Mouse (Mus musculus): ENCODE measurements around the gene Mfap2.

Mfap2 gene

GRCm38 (mm10) chr4:141024052-141024451 is 13.8 kb downstream of the Mfap2 start:
- Histone ChIP-seq H3K36me3 (ENCODE audit: insufficient read depth, low read length) (peaks cover 58% of the 10 kb centered on the region), H3K9me3 (ENCODE audit: low read length) (no peaks in the 10 kb centered on the region), H3K4me1 (replicated peaks; ENCODE audit: low read depth, low read length) (peaks cover 41% of the 10 kb centered on the region), H3K4me3 (replicated peaks; ENCODE audit: low read length) (no peak overlapping the region), H3K27me3 (ENCODE audit: insufficient read depth, low read length) (no peaks in the 10 kb centered on the region)
- TF ChIP-seq POU5F1 (IDR thresholded peaks at IDR 0.05; ENCODE audit: borderline replicate concordance, low read length) (no peak), NANOG (IDR thresholded peaks at IDR 0.05; ENCODE audit: borderline replicate concordance, low read length) (no peak), CTCF (conservative IDR thresholded peaks at IDR 0.05; ENCODE audit: low read length) (no peak)

- Histone ChIP-seq H3K36me3 (ENCODE audit: insufficient read depth, low read length) (peaks cover 58% of the 10 kb centered on the region), H3K4me1 (replicated peaks; ENCODE audit: low read depth, low read length) (peaks cover 37% of the 10 kb centered on the region), H3K27me3 (ENCODE audit: insufficient read depth, low read length) (0 out of 2 replicates have a peak, but pooled peaks cover 2% of the 10 kb centered on the region), H3K9me3 (ENCODE audit: low read length) (no peaks in the 10 kb centered on the region), H3K4me3 (replicated peaks; ENCODE audit: low read length) (peak overlapping the region; percentile 73)
- TF ChIP-seq NANOG (IDR thresholded peaks at IDR 0.05; ENCODE audit: borderline replicate concordance, low read length): no peak
- TF ChIP-seq POU5F1 (IDR thresholded peaks at IDR 0.05; ENCODE audit: borderline replicate concordance, low read length): no peak
- TF ChIP-seq CTCF (conservative IDR thresholded peaks at IDR 0.05; ENCODE audit: low read length): no peak
Observed at GRCm38 (mm10) chr4:141024992-141025391, 14.8 kb downstream of the Mfap2 start.

GRCm38 (mm10) chr4:141030541-141031206 is 20.5 kb downstream of the Mfap2 start:
- Histone ChIP-seq H3K27me3 (ENCODE audit: insufficient read depth, low read length) (0 out of 2 replicates have a peak, but pooled peaks cover 2% of the 10 kb centered on the region), H3K4me1 (replicated peaks; ENCODE audit: low read depth, low read length) (peaks cover 31% of the 10 kb centered on the region), H3K4me3 (replicated peaks; ENCODE audit: low read length) (no peak overlapping the region), H3K9me3 (ENCODE audit: low read length) (no peaks in the 10 kb centered on the region), H3K36me3 (ENCODE audit: insufficient read depth, low read length) (peaks cover 85% of the 10 kb centered on the region)
- TF ChIP-seq CTCF (conservative IDR thresholded peaks at IDR 0.05; ENCODE audit: low read length) (no peak), POU5F1 (IDR thresholded peaks at IDR 0.05; ENCODE audit: borderline replicate concordance, low read length) (no peak), NANOG (IDR thresholded peaks at IDR 0.05; ENCODE audit: borderline replicate concordance, low read length) (no peak)

- Histone ChIP-seq H3K9me3 (ENCODE audit: low read length) (no peaks in the 10 kb centered on the region), H3K36me3 (ENCODE audit: insufficient read depth, low read length) (peaks cover 91% of the 10 kb centered on the region), H3K4me1 (replicated peaks; ENCODE audit: low read depth, low read length) (peaks cover 36% of the 10 kb centered on the region), H3K4me3 (replicated peaks; ENCODE audit: low read length) (no peak overlapping the region), H3K27me3 (ENCODE audit: insufficient read depth, low read length) (0 out of 2 replicates have a peak, but pooled peaks cover 2% of the 10 kb centered on the region)
- TF ChIP-seq CTCF (conservative IDR thresholded peaks at IDR 0.05; ENCODE audit: low read length): peak; percentile 90
- no peak for TF ChIP-seq NANOG (IDR thresholded peaks at IDR 0.05; ENCODE audit: borderline replicate concordance, low read length)
- TF ChIP-seq POU5F1 (IDR thresholded peaks at IDR 0.05; ENCODE audit: borderline replicate concordance, low read length): no peak
Observed at GRCm38 (mm10) chr4:141031733-141032132, 21.5 kb downstream of the Mfap2 start.

GRCm38 (mm10) chr4:141033606-141034549 is 23.7 kb downstream of the Mfap2 start:
- no peaks in the 10 kb centered on the region for H3K9me3 ChIP-seq (ENCODE audit: low read length)
- 0 out of 2 replicates have a peak, but pooled peaks cover 2% of the 10 kb centered on the region for H3K27me3 ChIP-seq (ENCODE audit: insufficient read depth, low read length)
- H3K4me1 ChIP-seq (replicated peaks; ENCODE audit: low read depth, low read length): peaks cover 33% of the 10 kb centered on the region
- TF ChIP-seq NANOG (IDR thresholded peaks at IDR 0.05; ENCODE audit: borderline replicate concordance, low read length) (no peak), CTCF (conservative IDR thresholded peaks at IDR 0.05; ENCODE audit: low read length) (no peak), POU5F1 (IDR thresholded peaks at IDR 0.05; ENCODE audit: borderline replicate concordance, low read length) (no peak)
- H3K36me3 ChIP-seq (ENCODE audit: insufficient read depth, low read length): peaks cover 87% of the 10 kb centered on the region
- H3K4me3 ChIP-seq (replicated peaks; ENCODE audit: low read length): peak overlapping the region; percentile 48

GRCm38 (mm10) chr4:141041117-141041516 is 30.9 kb downstream of the Mfap2 start:
- TF ChIP-seq NANOG (IDR thresholded peaks at IDR 0.05; ENCODE audit: borderline replicate concordance, low read length) (no peak), CTCF (conservative IDR thresholded peaks at IDR 0.05; ENCODE audit: low read length) (no peak), POU5F1 (IDR thresholded peaks at IDR 0.05; ENCODE audit: borderline replicate concordance, low read length) (no peak)
- H3K4me1 ChIP-seq (replicated peaks; ENCODE audit: low read depth, low read length): peaks cover 24% of the 10 kb centered on the region
- peak overlapping the region; percentile 66 for H3K4me3 ChIP-seq (replicated peaks; ENCODE audit: low read length)

GRCm38 (mm10) chr4:141044816-141045215 is 34.6 kb downstream of the Mfap2 start:
- Histone ChIP-seq H3K4me1 (replicated peaks; ENCODE audit: low read depth, low read length) (peaks cover 49% of the 10 kb centered on the region), H3K4me3 (replicated peaks; ENCODE audit: low read length) (no peak overlapping the region), H3K9me3 (ENCODE audit: low read length) (no peaks in the 10 kb centered on the region), H3K36me3 (ENCODE audit: insufficient read depth, low read length) (peaks cover 56% of the 10 kb centered on the region), H3K27me3 (ENCODE audit: insufficient read depth, low read length) (no peaks in the 10 kb centered on the region)
- TF ChIP-seq NANOG (IDR thresholded peaks at IDR 0.05; ENCODE audit: borderline replicate concordance, low read length): no peak
- peak; percentile 66 for TF ChIP-seq CTCF (conservative IDR thresholded peaks at IDR 0.05; ENCODE audit: low read length)

More at GRCm38 (mm10) chr4:141041117-141041516, 30.9 kb downstream of the Mfap2 start:
- Histone ChIP-seq H3K9me3 (ENCODE audit: low read length) (no peaks in the 10 kb centered on the region), H3K27me3 (ENCODE audit: insufficient read depth, low read length) (no peaks in the 10 kb centered on the region), H3K36me3 (ENCODE audit: insufficient read depth, low read length) (peaks cover 58% of the 10 kb centered on the region)

- Histone ChIP-seq H3K4me1 (replicated peaks; ENCODE audit: low read depth, low read length) (peaks cover 71% of the 10 kb centered on the region), H3K36me3 (ENCODE audit: insufficient read depth, low read length) (peaks cover 56% of the 10 kb centered on the region), H3K4me3 (replicated peaks; ENCODE audit: low read length) (no peak overlapping the region), H3K27me3 (ENCODE audit: insufficient read depth, low read length) (no peaks in the 10 kb centered on the region), H3K9me3 (ENCODE audit: low read length) (no peaks in the 10 kb centered on the region)
- no peak for TF ChIP-seq CTCF (conservative IDR thresholded peaks at IDR 0.05; ENCODE audit: low read length)
- TF ChIP-seq NANOG (IDR thresholded peaks at IDR 0.05; ENCODE audit: borderline replicate concordance, low read length): no peak
- no peak for TF ChIP-seq POU5F1 (IDR thresholded peaks at IDR 0.05; ENCODE audit: borderline replicate concordance, low read length)
Observed at GRCm38 (mm10) chr4:141048810-141049475, 38.7 kb downstream of the Mfap2 start.

Data from E14TG2a.4 (cell line).